Mouse (Mus musculus): ENCODE results near the gene Fam53b.

DNA sequence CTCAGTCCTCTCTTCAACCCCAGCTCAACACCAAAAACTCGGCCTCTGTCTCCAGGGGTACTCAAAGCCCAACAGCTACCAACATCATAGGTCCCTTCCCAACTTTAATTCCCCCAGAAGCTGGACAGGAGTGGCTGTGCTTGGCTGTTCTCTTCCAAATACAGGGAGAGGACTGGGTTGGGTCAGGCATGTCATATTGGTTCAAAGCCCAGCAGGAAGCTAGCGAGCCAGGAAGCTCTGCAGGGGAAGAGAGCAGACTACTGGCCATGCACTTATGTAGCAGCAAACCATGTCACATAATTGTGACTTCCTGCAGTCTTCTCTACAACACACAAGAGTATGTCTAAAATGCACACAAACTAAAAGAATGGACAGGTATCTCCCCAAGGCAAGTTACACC is 11.6 kb downstream of the Fam53b start:
- TF ChIP-seq POLR2A (IDR thresholded peaks at IDR 0.05; ENCODE audit: borderline replicate concordance, extremely low read depth, insufficient read depth, insufficient read length, poor library complexity, severe bottlenecking) (no peak), CTCF (IDR thresholded peaks at IDR 0.05; ENCODE audit: borderline replicate concordance, extremely low read depth, insufficient read depth, insufficient read length) (no peak)

All from brain, embryonic 14.5 days (tissue).